Mouse (Mus musculus): Measurements from ENCODE around the gene Tbc1d30. TPM values are rescaled to one million over a fixed set of nuclear protein-coding genes. Genes with fewer than 3 reads are reported as not detected.
A peak's percentile ranks its signal among the peaks of the same experiment; 100 is the strongest.

Tbc1d30 gene
- polyA plus RNA-seq, 1 experiment from 2014 or later: 2.3 TPM

GRCm38 (mm10) chr10:121277022-121277471, 74.0 kb downstream of the Tbc1d30 start:
- Histone ChIP-seq H3K9me3 (no peaks in the 10 kb centered on the region), H3K36me3 (replicated peaks) (peaks cover 12% of the 10 kb centered on the region), H3K4me1 (peaks cover 20% of the 10 kb centered on the region), H3K4me3 (no peak overlapping the region), H3K27ac (replicated peaks) (no peak overlapping the region), H3K27me3 (replicated peaks; ENCODE audit: low read depth, poor library complexity, severe bottlenecking) (no peaks in the 10 kb centered on the region)
- no peak for DNase-seq (ENCODE audit: low spot score)
- WGBS: 69% methylated on average over 2 of the region's 2 CpGs

- no peak overlapping the region for H3K4me3 ChIP-seq
- H3K27me3 ChIP-seq (replicated peaks; ENCODE audit: low read depth, poor library complexity, severe bottlenecking): no peaks in the 10 kb centered on the region
- 87% methylated on average over 1 of the region's 1 CpGs for WGBS
- no peak for DNase-seq (ENCODE audit: low spot score)
- peaks cover 12% of the 10 kb centered on the region for H3K36me3 ChIP-seq (replicated peaks)
- no peak overlapping the region for H3K27ac ChIP-seq (replicated peaks)
- H3K9me3 ChIP-seq: no peaks in the 10 kb centered on the region
- H3K4me1 ChIP-seq: peaks cover 14% of the 10 kb centered on the region
These were observed 76.1 kb downstream of the Tbc1d30 start for GRCm38 (mm10) chr10:121274964-121275363.

GRCm38 (mm10) chr10:121271002-121271401, 80.1 kb downstream of the Tbc1d30 start:
- no peak for DNase-seq (ENCODE audit: low spot score)
- peaks cover 12% of the 10 kb centered on the region for H3K36me3 ChIP-seq (replicated peaks)
- WGBS: 83% methylated on average over 8 of the region's 8 CpGs
- H3K4me1 ChIP-seq: peaks cover 8% of the 10 kb centered on the region; the same call in 1 of the 2 replicates
- no peak overlapping the region for H3K27ac ChIP-seq (replicated peaks)
- H3K9me3 ChIP-seq: 0 out of 2 replicates have a peak, but pooled peaks cover 2% of the 10 kb centered on the region
- H3K4me3 ChIP-seq: no peak overlapping the region
- peaks cover 22% of the 10 kb centered on the region for H3K27me3 ChIP-seq (replicated peaks; ENCODE audit: low read depth, poor library complexity, severe bottlenecking)

GRCm38 (mm10) chr10:121268771-121269170, 82.3 kb downstream of the Tbc1d30 start:
- peaks cover 22% of the 10 kb centered on the region for H3K27me3 ChIP-seq (replicated peaks; ENCODE audit: low read depth, poor library complexity, severe bottlenecking)
- no peak overlapping the region for H3K4me3 ChIP-seq
- no peak for DNase-seq (ENCODE audit: low spot score)
- 90% methylated on average over 8 of the region's 8 CpGs for WGBS
- H3K4me1 ChIP-seq: peaks cover 8% of the 10 kb centered on the region; the same call in 1 of the 2 replicates
- no peaks in the 10 kb centered on the region; the same call in 1 of the 2 replicates for H3K36me3 ChIP-seq (replicated peaks)
- no peak overlapping the region for H3K27ac ChIP-seq (replicated peaks)
- 0 out of 2 replicates have a peak, but pooled peaks cover 2% of the 10 kb centered on the region for H3K9me3 ChIP-seq

- no peaks in the 10 kb centered on the region; the same call in 1 of the 2 replicates for H3K36me3 ChIP-seq (replicated peaks)
- no peak overlapping the region for H3K27ac ChIP-seq (replicated peaks)
- H3K27me3 ChIP-seq (replicated peaks; ENCODE audit: low read depth, poor library complexity, severe bottlenecking): peaks cover 22% of the 10 kb centered on the region
- no peak overlapping the region for H3K4me3 ChIP-seq
- H3K4me1 ChIP-seq: peaks cover 8% of the 10 kb centered on the region; the same call in 1 of the 2 replicates
- DNase-seq (ENCODE audit: low spot score): no peak
- 0 out of 2 replicates have a peak, but pooled peaks cover 2% of the 10 kb centered on the region for H3K9me3 ChIP-seq
- WGBS: 74% methylated on average over 7 of the region's 7 CpGs
These were observed 86.9 kb downstream of the Tbc1d30 start for GRCm38 (mm10) chr10:121264204-121264575.

GRCm38 (mm10) chr10:121263520-121264203, 87.4 kb downstream of the Tbc1d30 start:
- Histone ChIP-seq H3K36me3 (replicated peaks) (no peaks in the 10 kb centered on the region; the same call in 1 of the 2 replicates), H3K9me3 (0 out of 2 replicates have a peak, but pooled peaks cover 2% of the 10 kb centered on the region), H3K27ac (replicated peaks) (no peak overlapping the region), H3K27me3 (replicated peaks; ENCODE audit: low read depth, poor library complexity, severe bottlenecking) (peaks cover 22% of the 10 kb centered on the region), H3K4me1 (peaks cover 8% of the 10 kb centered on the region; the same call in 1 of the 2 replicates), H3K4me3 (no peak overlapping the region)
- 87% methylated on average over 21 of the region's 21 CpGs for WGBS
- DNase-seq (ENCODE audit: low spot score): no peak

GRCm38 (mm10) chr10:121262206-121262605, 88.9 kb downstream of the Tbc1d30 start:
- Histone ChIP-seq H3K27ac (replicated peaks) (no peak overlapping the region), H3K36me3 (replicated peaks) (no peaks in the 10 kb centered on the region; the same call in 1 of the 2 replicates), H3K9me3 (0 out of 2 replicates have a peak, but pooled peaks cover under 1% of the 10 kb centered on the region), H3K4me1 (peaks cover 6% of the 10 kb centered on the region; the same call in 1 of the 2 replicates), H3K27me3 (replicated peaks; ENCODE audit: low read depth, poor library complexity, severe bottlenecking) (0 out of 2 replicates have a peak, but pooled peaks cover 10% of the 10 kb centered on the region), H3K4me3 (no peak overlapping the region)
- DNase-seq (ENCODE audit: low spot score): no peak
- WGBS: 92% methylated on average over 8 of the region's 8 CpGs

GRCm38 (mm10) chr10:121261036-121261592, 90.0 kb downstream of the Tbc1d30 start:
- no peaks in the 10 kb centered on the region for H3K4me1 ChIP-seq
- H3K4me3 ChIP-seq: no peak overlapping the region
- H3K9me3 ChIP-seq: no peaks in the 10 kb centered on the region
- no peak for DNase-seq (ENCODE audit: low spot score)
- H3K36me3 ChIP-seq (replicated peaks): no peaks in the 10 kb centered on the region
- no peak overlapping the region for H3K27ac ChIP-seq (replicated peaks)
- WGBS: 93% methylated on average over 6 of the region's 6 CpGs
- H3K27me3 ChIP-seq (replicated peaks; ENCODE audit: low read depth, poor library complexity, severe bottlenecking): no peaks in the 10 kb centered on the region

- Histone ChIP-seq H3K4me3 (no peak overlapping the region), H3K27me3 (replicated peaks; ENCODE audit: low read depth, poor library complexity, severe bottlenecking) (peaks cover 13% of the 10 kb centered on the region), H3K36me3 (replicated peaks) (no peaks in the 10 kb centered on the region), H3K9me3 (no peaks in the 10 kb centered on the region), H3K27ac (replicated peaks) (no peak overlapping the region), H3K4me1 (peaks cover 4% of the 10 kb centered on the region; the same call in 1 of the 2 replicates)
- DNase-seq (ENCODE audit: low spot score): peak; percentile 80
- 23% methylated on average over 17 of the region's 17 CpGs for WGBS
These were observed 94.8 kb downstream of the Tbc1d30 start for GRCm38 (mm10) chr10:121256115-121256825.

- 92% methylated on average over 5 of the region's 5 CpGs for WGBS
- Histone ChIP-seq H3K4me1 (peaks cover 6% of the 10 kb centered on the region; the same call in 1 of the 2 replicates), H3K4me3 (no peak overlapping the region), H3K36me3 (replicated peaks) (no peaks in the 10 kb centered on the region), H3K9me3 (no peaks in the 10 kb centered on the region), H3K27me3 (replicated peaks; ENCODE audit: low read depth, poor library complexity, severe bottlenecking) (peaks cover 13% of the 10 kb centered on the region), H3K27ac (replicated peaks) (no peak overlapping the region)
- DNase-seq (ENCODE audit: low spot score): no peak
These were observed 95.6 kb downstream of the Tbc1d30 start for GRCm38 (mm10) chr10:121255465-121255864.

- H3K4me3 ChIP-seq: no peak overlapping the region
- no peak overlapping the region for H3K27ac ChIP-seq (replicated peaks)
- no peaks in the 10 kb centered on the region for H3K9me3 ChIP-seq
- H3K36me3 ChIP-seq (replicated peaks): no peaks in the 10 kb centered on the region
- peaks cover 13% of the 10 kb centered on the region for H3K27me3 ChIP-seq (replicated peaks; ENCODE audit: low read depth, poor library complexity, severe bottlenecking)
- 84% methylated on average over 8 of the region's 8 CpGs for WGBS
- H3K4me1 ChIP-seq: peaks cover 6% of the 10 kb centered on the region; the same call in 1 of the 2 replicates
- DNase-seq (ENCODE audit: low spot score): no peak
These were observed 96.7 kb downstream of the Tbc1d30 start for GRCm38 (mm10) chr10:121254343-121254742.

- no peak for DNase-seq (ENCODE audit: low spot score)
- Histone ChIP-seq H3K36me3 (replicated peaks) (no peaks in the 10 kb centered on the region), H3K4me3 (no peak overlapping the region), H3K27ac (replicated peaks) (no peak overlapping the region), H3K9me3 (no peaks in the 10 kb centered on the region), H3K4me1 (peaks cover 6% of the 10 kb centered on the region; the same call in 1 of the 2 replicates), H3K27me3 (replicated peaks; ENCODE audit: low read depth, poor library complexity, severe bottlenecking) (peaks cover 13% of the 10 kb centered on the region)
- WGBS: 78% methylated on average over 7 of the region's 7 CpGs
These were observed 98.3 kb downstream of the Tbc1d30 start for GRCm38 (mm10) chr10:121252781-121253180.
